Mouse (Mus musculus): ENCODE measurements around the gene Atp5s. TPM values are rescaled to one million over a fixed set of nuclear protein-coding genes. Genes with fewer than 3 reads are reported as not detected.

The Atp5s gene
- polyA plus RNA-seq (2015; fragmentation: Nextera tagmentation; extraction: Ambion mirVana): 33.4 and 33.5 TPM in 2 replicates

DNA sequence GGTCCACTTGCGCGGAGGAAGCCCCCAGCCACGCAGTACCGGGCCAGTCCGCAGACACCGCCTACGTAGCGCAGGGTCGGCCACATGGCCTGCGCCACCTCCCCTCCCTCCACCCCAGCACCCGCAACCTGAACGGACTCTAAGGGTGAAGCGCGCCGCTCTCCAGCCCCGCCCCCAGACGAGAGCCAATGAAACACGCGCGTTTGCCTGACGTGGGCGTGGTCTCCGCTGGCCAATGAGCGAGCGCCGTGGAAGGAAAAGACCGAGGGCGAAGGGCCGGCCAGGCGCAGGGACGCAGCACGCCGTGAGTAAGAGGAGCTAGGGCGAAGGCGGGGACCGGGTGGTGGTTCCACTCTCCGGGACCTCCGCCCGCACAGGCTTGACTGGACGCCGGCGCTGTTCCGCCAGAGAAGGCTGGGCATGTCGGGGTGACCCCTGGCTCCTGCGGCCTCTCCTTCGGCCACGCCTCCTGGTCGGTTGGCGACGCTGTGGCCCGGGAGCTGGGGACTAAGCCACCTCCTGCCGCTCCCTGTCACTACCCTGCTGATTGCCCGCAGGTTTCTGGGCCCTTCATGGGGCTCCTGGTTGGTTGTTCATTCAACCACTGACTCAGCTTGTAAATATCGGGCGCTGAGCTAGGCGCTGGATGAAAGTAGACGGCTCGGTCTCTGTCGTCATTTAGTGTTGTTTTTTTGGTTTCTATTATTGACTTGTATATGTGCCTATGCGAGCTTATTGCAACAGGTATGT is at the start of gene Atp5s, which contains the start of gene L2hgdh:
Gene Atp5s, plus strand, starts transcription at position 240 of the 750 bp plus-strand sequence.
Gene L2hgdh, minus strand, starts transcription at position 163 of the 750 bp plus-strand sequence.
- Histone ChIP-seq H3K4me3 (ENCODE audit: low read length) (peak within 1 kb of the TSS; percentile 85), H3K27me3 (replicated peaks; ENCODE audit: control insufficient read depth, insufficient read depth, low read length) (no peaks in the 10 kb centered on the region), H3K36me3 (ENCODE audit: control insufficient read depth, insufficient read depth, low read length) (0 out of 2 replicates have a peak, but pooled peaks cover 7% of the 10 kb centered on the region), H3K4me1 (ENCODE audit: control insufficient read depth, insufficient read depth, low read length) (peaks cover 16% of the 10 kb centered on the region), H3K9ac (ENCODE audit: low read depth, low read length) (peak within 1 kb of the TSS; percentile 83), H3K9me3 (ENCODE audit: control insufficient read depth, low read length) (no peaks in the 10 kb centered on the region), H3K27ac (ENCODE audit: low read length) (peak within 1 kb of the TSS; percentile 96), H3K4me2 (ENCODE audit: low read depth, low read length) (peak within 1 kb of the TSS; percentile 88)
- ATAC-seq: peak; percentile 97
- WGBS: under 1% methylated on average over 60 of the region's 60 CpGs

DNA sequence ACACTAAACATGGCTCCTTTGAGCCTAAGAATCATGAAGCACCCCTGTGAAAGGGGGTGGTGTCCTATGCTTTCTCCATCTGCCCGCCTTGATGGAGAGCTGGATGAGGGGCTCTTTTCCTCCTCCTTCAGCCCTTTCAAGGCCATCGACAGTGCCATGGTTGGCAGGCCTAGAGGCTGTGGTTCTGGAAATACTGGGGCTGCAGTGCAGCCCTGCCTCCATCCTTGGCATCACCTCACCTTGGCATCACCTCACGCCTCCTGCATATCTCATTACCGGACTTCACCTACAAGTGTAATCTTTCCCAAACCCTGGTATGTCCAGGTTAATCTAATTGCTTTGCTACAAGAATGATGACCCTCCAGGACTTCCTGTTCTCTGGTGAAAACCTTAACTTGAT is 48.6 kb upstream of the Atp5s start:
- Histone ChIP-seq H3K27ac (ENCODE audit: low read length) (no peak overlapping the region), H3K9ac (ENCODE audit: low read depth, low read length) (no peak overlapping the region), H3K4me1 (ENCODE audit: control insufficient read depth, insufficient read depth, low read length) (peaks cover 19% of the 10 kb centered on the region), H3K4me3 (ENCODE audit: low read length) (no peak overlapping the region), H3K36me3 (ENCODE audit: control insufficient read depth, insufficient read depth, low read length) (no peaks in the 10 kb centered on the region), H3K4me2 (ENCODE audit: low read depth, low read length) (no peak overlapping the region), H3K27me3 (replicated peaks; ENCODE audit: control insufficient read depth, insufficient read depth, low read length) (no peaks in the 10 kb centered on the region), H3K9me3 (ENCODE audit: control insufficient read depth, low read length) (no peaks in the 10 kb centered on the region)
- whole genome bisulfite sequencing: 79% methylated on average over 4 of the region's 4 CpGs
- ATAC-seq: no peak

DNA sequence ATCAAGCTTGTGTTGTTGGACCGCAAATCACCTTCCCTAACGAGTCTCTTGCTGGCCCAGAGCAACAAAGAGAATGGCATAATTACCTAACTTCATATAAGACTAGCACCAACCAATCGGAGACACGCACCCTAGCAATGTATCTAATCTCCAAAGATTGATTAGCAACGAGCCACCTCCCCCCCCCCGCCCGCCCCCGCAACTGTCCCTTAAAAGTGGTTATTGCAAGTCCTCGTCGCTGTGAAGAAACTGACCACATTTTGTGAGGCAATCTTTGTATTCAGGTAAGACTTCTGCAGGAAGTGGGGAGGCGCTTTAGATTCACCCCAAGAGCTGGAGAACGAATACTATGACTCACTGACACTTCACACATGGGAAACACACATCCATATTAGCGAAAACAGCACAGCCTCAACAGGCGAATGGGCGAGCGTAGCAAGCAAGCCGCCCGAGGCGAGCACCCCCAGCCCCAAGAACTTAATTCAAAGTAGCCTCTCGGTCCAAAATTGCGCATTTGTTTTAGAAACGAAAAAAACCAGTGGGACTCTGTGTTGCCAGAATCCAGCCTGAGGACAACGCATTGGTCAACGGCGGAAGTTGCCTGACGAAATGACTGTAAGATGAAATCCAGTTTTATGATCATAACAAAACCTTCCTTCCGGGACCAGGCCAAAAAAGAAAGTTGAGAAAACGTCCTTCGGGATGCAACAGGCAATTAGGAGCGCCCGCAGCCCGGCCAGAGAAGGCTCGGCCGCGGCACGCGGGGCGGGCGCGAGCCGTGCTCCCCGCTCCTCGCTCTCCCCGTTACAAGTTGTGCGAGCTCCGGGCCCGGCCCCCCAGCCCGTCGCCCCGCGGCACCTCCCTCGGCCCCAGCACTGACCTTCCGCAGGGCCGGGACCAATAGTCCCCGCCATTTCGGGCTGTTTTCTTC is 43.9 kb upstream of the Atp5s start:
- Histone ChIP-seq H3K9me3 (ENCODE audit: control insufficient read depth, low read length) (no peaks in the 10 kb centered on the region), H3K4me2 (ENCODE audit: low read depth, low read length) (peak overlapping the region; percentile 77), H3K27me3 (replicated peaks; ENCODE audit: control insufficient read depth, insufficient read depth, low read length) (no peaks in the 10 kb centered on the region), H3K27ac (ENCODE audit: low read length) (peak overlapping the region; percentile 99), H3K4me3 (ENCODE audit: low read length) (peak overlapping the region; percentile 98), H3K36me3 (ENCODE audit: control insufficient read depth, insufficient read depth, low read length) (no peaks in the 10 kb centered on the region), H3K9ac (ENCODE audit: low read depth, low read length) (peak overlapping the region; percentile 99), H3K4me1 (ENCODE audit: control insufficient read depth, insufficient read depth, low read length) (peaks cover 11% of the 10 kb centered on the region)
- under 1% methylated on average over 56 of the region's 56 CpGs for WGBS
- ATAC-seq: peak; percentile 60

DNA sequence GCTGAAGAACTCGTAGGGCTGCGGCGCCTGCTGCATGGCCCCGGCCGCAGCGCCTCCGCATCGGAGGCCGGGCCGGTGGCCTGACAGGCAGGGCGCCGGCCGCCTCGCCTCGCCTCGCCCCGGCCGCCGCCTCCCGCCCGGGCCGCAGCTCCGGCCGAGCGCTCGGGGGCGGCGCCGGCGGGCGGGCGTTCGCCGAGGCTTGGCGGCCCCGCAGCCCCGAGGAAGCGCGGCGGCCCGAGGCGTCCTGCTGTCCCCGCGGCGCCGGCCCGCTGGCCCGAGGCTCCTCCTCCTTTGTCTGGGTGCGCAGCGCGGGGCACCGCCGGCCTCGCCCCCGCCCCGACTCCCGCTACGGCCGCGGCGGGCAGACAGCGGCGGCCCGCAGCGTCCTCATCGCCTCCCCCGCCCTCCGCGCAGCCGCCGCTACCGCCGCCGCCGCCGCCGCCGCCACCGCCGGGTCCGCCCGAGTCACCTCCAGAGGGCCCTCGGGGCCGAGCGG is 43.1 kb upstream of the Atp5s start, which contains the start of gene Sos2:
Gene Sos2, minus strand, starts transcription at position 287 of the 496 bp plus-strand sequence.
- 0% methylated on average over 45 of the region's 85 CpGs for WGBS
- ATAC-seq: peak; percentile 82
- Histone ChIP-seq H3K9me3 (ENCODE audit: control insufficient read depth, low read length) (no peaks in the 10 kb centered on the region), H3K4me1 (ENCODE audit: control insufficient read depth, insufficient read depth, low read length) (peaks cover 11% of the 10 kb centered on the region), H3K4me3 (ENCODE audit: low read length) (peak within 1 kb of the TSS; percentile 98), H3K36me3 (ENCODE audit: control insufficient read depth, insufficient read depth, low read length) (no peaks in the 10 kb centered on the region), H3K27ac (ENCODE audit: low read length) (peak within 1 kb of the TSS; percentile 99), H3K4me2 (ENCODE audit: low read depth, low read length) (peak within 1 kb of the TSS; percentile 77), H3K27me3 (replicated peaks; ENCODE audit: control insufficient read depth, insufficient read depth, low read length) (no peaks in the 10 kb centered on the region), H3K9ac (ENCODE audit: low read depth, low read length) (peak within 1 kb of the TSS; percentile 99)

DNA sequence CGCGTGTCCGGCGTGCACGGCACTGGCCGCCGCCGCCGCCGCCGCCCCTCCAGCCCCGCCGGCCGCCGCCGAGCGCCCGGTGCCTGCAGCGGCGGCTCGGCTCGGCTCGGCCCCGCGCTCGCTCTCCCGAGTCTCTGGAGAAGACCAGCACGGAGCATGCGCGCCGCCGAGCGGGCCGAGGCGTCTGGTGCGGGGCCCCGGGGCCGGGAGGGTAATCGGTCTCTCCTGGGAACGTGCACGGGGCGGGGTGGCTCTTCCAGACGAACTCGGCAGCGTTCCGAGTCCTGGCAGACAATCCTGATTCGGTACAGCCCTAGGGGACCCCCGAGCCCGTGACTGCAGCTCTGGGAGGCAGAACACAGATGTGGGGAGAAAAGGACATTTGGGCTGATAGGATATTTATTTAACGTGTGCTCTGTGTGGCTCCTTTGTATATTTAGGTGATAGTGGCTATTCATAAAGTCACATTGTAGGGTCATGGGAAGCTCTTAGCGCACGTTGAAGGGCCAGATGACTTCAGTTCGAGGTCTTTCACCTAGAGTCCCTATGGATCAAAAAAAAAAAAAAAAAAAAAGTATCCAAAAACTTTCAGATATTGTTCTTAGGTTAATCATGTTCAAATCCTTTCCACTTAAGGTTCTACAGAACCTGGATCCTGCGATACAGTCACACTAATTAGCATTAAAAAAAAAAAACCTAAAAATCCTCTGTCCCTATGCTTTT is 42.5 kb upstream of the Atp5s start:
- Histone ChIP-seq H3K4me2 (ENCODE audit: low read depth, low read length) (peak overlapping the region; percentile 77), H3K9ac (ENCODE audit: low read depth, low read length) (peak overlapping the region; percentile 99), H3K36me3 (ENCODE audit: control insufficient read depth, insufficient read depth, low read length) (no peaks in the 10 kb centered on the region), H3K9me3 (ENCODE audit: control insufficient read depth, low read length) (no peaks in the 10 kb centered on the region), H3K4me1 (ENCODE audit: control insufficient read depth, insufficient read depth, low read length) (peaks cover 11% of the 10 kb centered on the region), H3K27me3 (replicated peaks; ENCODE audit: control insufficient read depth, insufficient read depth, low read length) (no peaks in the 10 kb centered on the region), H3K4me3 (ENCODE audit: low read length) (peak overlapping the region; percentile 98), H3K27ac (ENCODE audit: low read length) (peak overlapping the region; percentile 99)
- WGBS: 1% methylated on average over 47 of the region's 54 CpGs
- ATAC-seq: peak; percentile 92

DNA sequence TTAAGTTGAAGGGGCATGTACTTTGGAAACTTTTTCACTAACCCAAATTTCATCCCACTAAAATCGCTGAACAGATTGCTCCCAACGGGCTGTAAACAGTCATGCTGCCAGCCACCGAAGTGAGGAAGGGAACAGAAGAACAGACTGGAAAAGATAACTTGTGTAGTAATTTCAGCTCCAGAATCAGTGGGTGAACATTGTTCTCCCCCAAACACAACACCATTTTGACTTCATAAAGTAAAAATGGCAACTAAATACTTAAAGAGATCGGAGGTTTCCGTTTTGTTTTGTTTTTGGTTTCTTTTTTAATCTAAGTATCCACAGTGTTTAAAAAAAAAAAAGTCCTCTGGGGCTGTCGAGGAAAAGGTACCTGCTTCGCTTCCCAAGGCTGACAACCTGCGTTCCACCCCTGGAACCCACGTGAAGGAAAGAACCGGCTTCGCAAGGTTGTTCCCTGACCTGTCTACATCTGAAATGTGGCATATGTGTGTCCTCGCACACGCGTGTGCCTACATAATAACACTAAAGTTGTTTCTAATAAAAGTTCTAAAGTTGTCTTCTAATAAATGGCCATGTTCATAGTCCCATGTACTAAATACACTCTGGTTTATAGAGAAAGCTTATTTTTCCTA is 41.8 kb upstream of the Atp5s start:
- ATAC-seq: no peak
- no peaks in the 10 kb centered on the region for H3K36me3 ChIP-seq (ENCODE audit: control insufficient read depth, insufficient read depth, low read length)
- H3K9ac ChIP-seq (ENCODE audit: low read depth, low read length): no peak overlapping the region
- H3K9me3 ChIP-seq (ENCODE audit: control insufficient read depth, low read length): no peaks in the 10 kb centered on the region
- H3K4me2 ChIP-seq (ENCODE audit: low read depth, low read length): peak overlapping the region; percentile 42
- H3K4me3 ChIP-seq (ENCODE audit: low read length): peak overlapping the region; percentile 20; the same call in 1 of the 2 replicates
- WGBS: 40% methylated on average over 14 of the region's 14 CpGs
- no peaks in the 10 kb centered on the region for H3K27me3 ChIP-seq (replicated peaks; ENCODE audit: control insufficient read depth, insufficient read depth, low read length)
- H3K4me1 ChIP-seq (ENCODE audit: control insufficient read depth, insufficient read depth, low read length): peaks cover 11% of the 10 kb centered on the region
- H3K27ac ChIP-seq (ENCODE audit: low read length): no peak overlapping the region

DNA sequence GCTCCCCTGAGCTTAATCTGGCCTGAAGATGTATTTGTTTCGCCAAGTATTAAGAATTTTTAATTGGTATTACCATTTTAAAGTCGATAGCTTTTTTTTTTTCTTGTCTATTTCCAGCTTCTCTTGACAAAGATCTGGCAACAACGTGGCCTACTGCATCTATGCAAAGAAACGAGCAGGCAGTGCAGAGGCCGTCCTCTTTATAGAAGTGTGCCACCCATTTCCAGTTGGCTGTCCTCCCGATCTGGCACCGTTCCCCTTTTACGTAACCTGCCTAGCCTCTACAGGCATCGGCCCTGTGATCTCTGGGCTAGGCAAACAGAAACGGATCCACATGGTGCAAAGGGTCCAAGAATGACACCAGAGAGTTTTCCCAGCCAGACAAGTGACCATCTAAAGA is 41.2 kb upstream of the Atp5s start:
- H3K4me2 ChIP-seq (ENCODE audit: low read depth, low read length): no peak overlapping the region
- H3K36me3 ChIP-seq (ENCODE audit: control insufficient read depth, insufficient read depth, low read length): no peaks in the 10 kb centered on the region
- H3K4me1 ChIP-seq (ENCODE audit: control insufficient read depth, insufficient read depth, low read length): peaks cover 11% of the 10 kb centered on the region
- H3K27me3 ChIP-seq (replicated peaks; ENCODE audit: control insufficient read depth, insufficient read depth, low read length): no peaks in the 10 kb centered on the region
- no peak overlapping the region for H3K9ac ChIP-seq (ENCODE audit: low read depth, low read length)
- H3K9me3 ChIP-seq (ENCODE audit: control insufficient read depth, low read length): no peaks in the 10 kb centered on the region
- ATAC-seq: no peak
- 47% methylated on average over 10 of the region's 10 CpGs for WGBS
- no peak overlapping the region for H3K4me3 ChIP-seq (ENCODE audit: low read length)
- no peak overlapping the region for H3K27ac ChIP-seq (ENCODE audit: low read length)

DNA sequence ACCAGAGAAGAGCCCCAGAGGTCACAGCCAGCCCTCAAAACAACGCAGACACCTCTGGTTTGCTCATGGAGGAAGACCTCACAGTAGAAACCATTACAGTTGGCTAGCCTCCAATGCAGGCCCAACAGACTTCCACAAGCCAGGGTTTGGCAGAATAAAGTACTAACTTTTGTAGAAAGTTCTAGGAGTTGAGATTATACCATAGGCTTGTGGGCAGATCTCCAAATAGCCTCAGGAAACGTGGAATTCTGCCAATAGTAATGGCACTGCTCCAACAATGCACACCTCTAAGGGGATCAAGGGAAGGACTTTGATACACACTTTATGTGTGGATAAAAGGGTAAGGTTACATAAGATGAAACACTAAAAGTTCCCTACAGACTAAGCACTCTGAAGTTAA is 36.4 kb upstream of the Atp5s start:
- Histone ChIP-seq H3K36me3 (ENCODE audit: control insufficient read depth, insufficient read depth, low read length) (no peaks in the 10 kb centered on the region), H3K4me1 (ENCODE audit: control insufficient read depth, insufficient read depth, low read length) (peaks cover 4% of the 10 kb centered on the region; the same call in 1 of the 2 replicates), H3K27ac (ENCODE audit: low read length) (no peak overlapping the region), H3K9me3 (ENCODE audit: control insufficient read depth, low read length) (no peaks in the 10 kb centered on the region), H3K9ac (ENCODE audit: low read depth, low read length) (no peak overlapping the region), H3K4me2 (ENCODE audit: low read depth, low read length) (no peak overlapping the region), H3K27me3 (replicated peaks; ENCODE audit: control insufficient read depth, insufficient read depth, low read length) (no peaks in the 10 kb centered on the region), H3K4me3 (ENCODE audit: low read length) (no peak overlapping the region)
- 53% methylated on average over 2 of the region's 2 CpGs for WGBS
- peak; percentile 37 for ATAC-seq

Measured in intestine, embryonic 16.5 days (tissue).